Mouse (Mus musculus) forebrain, embryonic 11.5 days (tissue): ENCODE data around the gene Cd79a. TPM values are rescaled to one million over a fixed set of nuclear protein-coding genes. Genes with fewer than 3 reads are reported as not detected.

Source experiments
- ATAC-seq: fragments of 200-750 bp; cut with Nextera tagmentation; replicated peaks from 2 replicates; pipeline ENCODE4 v1.8.0; 2017; ENCODE audit warnings: moderate TSS enrichment; ENCODE audit not compliant: low FRiP score
- DNase-seq: peaks from one replicate; pipeline ENCODE4 v3.0.0-alpha.2; 2017; ENCODE audit warnings: low spot score
- H3K27ac ChIP-seq: fragments of 300-500 bp; sonication (generic); 2 replicates; pipeline ENCODE4 v1.5.1; 2014; ENCODE audit warnings: low read depth, low read length
- H3K27me3 ChIP-seq: fragments of 300-500 bp; sonication (generic); 2 replicates; pipeline ENCODE4 v1.6.1; 2014; ENCODE audit warnings: mild to moderate bottlenecking, low read length, mixed read lengths; ENCODE audit not compliant: control insufficient read depth, insufficient read depth
- H3K36me3 ChIP-seq: fragments of 300-500 bp; sonication (generic); 2 replicates; pipeline ENCODE4 v1.6.1; 2014; ENCODE audit warnings: mild to moderate bottlenecking, low read length, moderate library complexity, mixed read lengths; ENCODE audit not compliant: control insufficient read depth, insufficient read depth
- H3K4me1 ChIP-seq: fragments of 300-500 bp; sonication (generic); replicated peaks from 2 replicates; pipeline ENCODE4 v1.6.1; 2014; ENCODE audit warnings: low read length, mixed read lengths; ENCODE audit not compliant: control insufficient read depth, insufficient read depth
- H3K4me2 ChIP-seq: fragments of 300-500 bp; sonication (generic); 2 replicates; pipeline ENCODE4 v1.6.1; 2014; ENCODE audit warnings: low read depth, mild to moderate bottlenecking, low read length, moderate library complexity, mixed read lengths; ENCODE audit not compliant: severe bottlenecking
- H3K4me3 ChIP-seq: fragments of 300-500 bp; sonication (generic); 2 replicates; pipeline ENCODE4 v1.5.1; 2014; ENCODE audit warnings: low read depth, low read length
- H3K9ac ChIP-seq: fragments of 300-500 bp; sonication (generic); 2 replicates; pipeline ENCODE4 v1.6.1; 2014; ENCODE audit warnings: low read length
- H3K9me3 ChIP-seq: fragments of 300-500 bp; sonication (generic); 2 replicates; pipeline ENCODE4 v1.6.1; 2016; ENCODE audit warnings: low read length, mixed read lengths; ENCODE audit not compliant: control insufficient read depth
- WGBS: fragments of 180-500 bp; shearing (Covaris S2); extraction: QIAGEN DNeasy Blood & Tissue Kit; methylation state at CpG from one replicate; pipeline ENCODE4 v1.1.7; 2014; 5-methylcytosine and 5-hydroxymethylcytosine counted together
- polyA plus RNA-seq: library from polyadenylated mRNA; unstranded; fragments of >200 nt; fragmentation: Nextera tagmentation; extraction: Ambion mirVana; gene quantifications from 2 replicates; pipeline ENCODE4 v1.2.1, GENCODE M21; 2014

The Cd79a gene
- polyA plus RNA-seq, 1 experiment from 2014 or later = 0.37 TPM

GRCm38 (mm10) chr7:24918763-24919323 lies 21.7 kb downstream of the Cd79a start:
- Histone ChIP-seq H3K9me3 (no peaks in the 10 kb centered on the region), H3K4me3 (no peak overlapping the region), H3K4me1 (no peaks in the 10 kb centered on the region), H3K27ac (no peak overlapping the region), H3K4me2 (no peak overlapping the region), H3K27me3 (no peaks in the 10 kb centered on the region), H3K36me3 (peaks cover 12% of the 10 kb centered on the region), H3K9ac (no peak overlapping the region)
- ATAC-seq (no peak), DNase-seq (no peak)
- 94% methylated on average over 20 of the region's 20 CpGs for WGBS

GRCm38 (mm10) chr7:24919728-24920127 lies 22.5 kb downstream of the Cd79a start:
- Histone ChIP-seq H3K4me1 (no peaks in the 10 kb centered on the region), H3K9me3 (no peaks in the 10 kb centered on the region), H3K4me2 (no peak overlapping the region), H3K36me3 (peaks cover 17% of the 10 kb centered on the region), H3K27ac (no peak overlapping the region), H3K9ac (no peak overlapping the region), H3K27me3 (no peaks in the 10 kb centered on the region), H3K4me3 (no peak overlapping the region)
- 92% methylated on average over 9 of the region's 9 CpGs for WGBS
- DNase-seq = no peak
- no peak for ATAC-seq

- H3K4me3 ChIP-seq = no peak overlapping the region
- H3K36me3 ChIP-seq = no peaks in the 10 kb centered on the region
- no peaks in the 10 kb centered on the region for H3K9me3 ChIP-seq
- no peak overlapping the region for H3K9ac ChIP-seq
- H3K4me2 ChIP-seq = no peak overlapping the region
- H3K4me1 ChIP-seq = peaks cover 5% of the 10 kb centered on the region; the same call in 1 of the 2 replicates
- no peak overlapping the region for H3K27ac ChIP-seq
- peaks cover 58% of the 10 kb centered on the region for H3K27me3 ChIP-seq
- ATAC-seq = no peak
- WGBS = 54% methylated on average over 6 of the region's 6 CpGs
- no peak for DNase-seq
Observed at GRCm38 (mm10) chr7:24930475-24930874, 33.3 kb downstream of the Cd79a start.

- H3K4me3 ChIP-seq = no peak overlapping the region
- H3K4me2 ChIP-seq = no peak overlapping the region
- ATAC-seq (no peak), DNase-seq (no peak)
- no peaks in the 10 kb centered on the region for H3K9me3 ChIP-seq
- H3K9ac ChIP-seq = no peak overlapping the region
- peaks cover 5% of the 10 kb centered on the region; the same call in 1 of the 2 replicates for H3K4me1 ChIP-seq
- H3K36me3 ChIP-seq = no peaks in the 10 kb centered on the region
- WGBS = under 1% methylated on average over 14 of the region's 15 CpGs
- peaks cover 64% of the 10 kb centered on the region for H3K27me3 ChIP-seq
- no peak overlapping the region for H3K27ac ChIP-seq
Observed at GRCm38 (mm10) chr7:24931651-24932050, 34.5 kb downstream of the Cd79a start.

- Histone ChIP-seq H3K9me3 (no peaks in the 10 kb centered on the region), H3K4me2 (no peak overlapping the region), H3K27ac (no peak overlapping the region), H3K9ac (no peak overlapping the region), H3K4me1 (peaks cover 5% of the 10 kb centered on the region; the same call in 1 of the 2 replicates), H3K4me3 (no peak overlapping the region), H3K36me3 (no peaks in the 10 kb centered on the region), H3K27me3 (peaks cover 77% of the 10 kb centered on the region)
- no peak for ATAC-seq
- no peak for DNase-seq
- WGBS = 3% methylated on average over 6 of the region's 6 CpGs
Observed at GRCm38 (mm10) chr7:24943641-24944040, 46.5 kb downstream of the Cd79a start.

- Histone ChIP-seq H3K27ac (no peak within 1 kb of the TSS), H3K27me3 (peaks cover 84% of the 10 kb centered on the region), H3K4me3 (peak within 1 kb of the TSS; percentile 32), H3K4me1 (peaks cover 5% of the 10 kb centered on the region; the same call in 1 of the 2 replicates), H3K9me3 (no peaks in the 10 kb centered on the region), H3K9ac (peak within 1 kb of the TSS; percentile 37), H3K36me3 (no peaks in the 10 kb centered on the region), H3K4me2 (peak within 1 kb of the TSS; percentile 62)
- under 1% methylated on average over 71 of the region's 72 CpGs for WGBS
- no peak for ATAC-seq
- no peak for DNase-seq
Observed at GRCm38 (mm10) chr7:24944257-24944950, 47.2 kb downstream of the Cd79a start, which contains the start of gene Gm4881. Gm4881 (minus strand) TSS chr7:24944494.

- Histone ChIP-seq H3K27me3 (peaks cover 98% of the 10 kb centered on the region), H3K27ac (no peak overlapping the region), H3K4me1 (peaks cover 7% of the 10 kb centered on the region; the same call in 1 of the 2 replicates), H3K36me3 (no peaks in the 10 kb centered on the region), H3K4me2 (no peak overlapping the region), H3K4me3 (no peak overlapping the region), H3K9me3 (no peaks in the 10 kb centered on the region), H3K9ac (no peak overlapping the region)
- DNase-seq (no peak), ATAC-seq (no peak)
- 1% methylated on average over 7 of the region's 7 CpGs for WGBS
Observed at GRCm38 (mm10) chr7:24947316-24948048, 50.3 kb downstream of the Cd79a start.

GRCm38 (mm10) chr7:24948774-24949173 lies 51.6 kb downstream of the Cd79a start:
- H3K4me3 ChIP-seq = no peak overlapping the region
- ATAC-seq = no peak

More at GRCm38 (mm10) chr7:24948774-24949173, 51.6 kb downstream of the Cd79a start:
- H3K4me2 ChIP-seq = 0 out of 2 replicates have a peak overlapping the region, but pooled peaks have one; percentile 15
- H3K36me3 ChIP-seq = no peaks in the 10 kb centered on the region
- H3K9ac ChIP-seq = no peak overlapping the region
- H3K9me3 ChIP-seq = no peaks in the 10 kb centered on the region
- DNase-seq = no peak
- peaks cover 96% of the 10 kb centered on the region for H3K27me3 ChIP-seq
- peaks cover 9% of the 10 kb centered on the region; the same call in 1 of the 2 replicates for H3K4me1 ChIP-seq
- 2% methylated on average over 29 of the region's 29 CpGs for WGBS
- H3K27ac ChIP-seq = no peak overlapping the region
